Mouse (Mus musculus) thymus, adult 2 months (tissue): Measurements from ENCODE around the gene Tgm5. TPM values are rescaled to one million over a fixed set of nuclear protein-coding genes. Genes with fewer than 3 reads are reported as not detected.

Experiments
- DNase-seq: peaks from one replicate; pipeline ENCODE4 v3.0.0; 2021
- H3K27ac ChIP-seq: fragments of 200-500 bp; 2 replicates; pipeline ENCODE4 v1.5.1; 2012; ENCODE audit warnings: low read length, control low read depth; ENCODE audit not compliant: control insufficient read depth, insufficient read depth
- H3K27me3 ChIP-seq: fragments of 200-500 bp; 2 replicates; pipeline ENCODE4 v1.6.1; 2012; ENCODE audit warnings: mild to moderate bottlenecking, low read length, moderate library complexity, mixed read lengths; ENCODE audit not compliant: control insufficient read depth, insufficient read depth
- H3K36me3 ChIP-seq: fragments of 200-500 bp; 2 replicates; pipeline ENCODE4 v1.6.1; 2012; ENCODE audit warnings: mild to moderate bottlenecking, low read length, moderate library complexity; ENCODE audit not compliant: control insufficient read depth, insufficient read depth
- H3K4me1 ChIP-seq: fragments of 200-500 bp; replicated peaks from 2 replicates; pipeline ENCODE4 v1.6.1; 2012; ENCODE audit warnings: low read length; ENCODE audit not compliant: control insufficient read depth, insufficient read depth
- H3K4me3 ChIP-seq: fragments of 200-500 bp; 2 replicates; pipeline ENCODE4 v1.5.1; 2012; ENCODE audit warnings: mild to moderate bottlenecking, low read length, control low read depth, moderate library complexity; ENCODE audit not compliant: control insufficient read depth, insufficient read depth
- CTCF ChIP-seq: fragments of 200-500 bp; IDR thresholded peaks from 2 replicates; pipeline ENCODE4 v1.5.1; 2012; ENCODE audit warnings: mild to moderate bottlenecking, control low read depth, low read length, moderate library complexity, borderline replicate concordance; ENCODE audit not compliant: control insufficient read depth, poor library complexity, insufficient read depth; ENCODE audit errors: extremely low read depth
- POLR2A ChIP-seq: fragments of 200-500 bp; IDR thresholded peaks from 2 replicates; pipeline ENCODE4 v1.6.1; 2012; ENCODE audit warnings: mild to moderate bottlenecking, low read length, control low read depth, moderate library complexity; ENCODE audit not compliant: control insufficient read depth, poor library complexity, insufficient read depth; ENCODE audit errors: extremely low read depth
- WGBS: fragments of 180-500 bp; shearing (Covaris S2); methylation state at CpG from one replicate; pipeline ENCODE4 v1.1.7; 2018; 5-methylcytosine and 5-hydroxymethylcytosine counted together
- polyA plus RNA-seq: library from polyadenylated mRNA; depleted of rRNA; stranded (reverse); fragments of >200 nt; gene quantifications from 2 replicates; pipeline ENCODE4 v1.2.3, GENCODE M21; 2012

Gene Tgm5
- polyA plus RNA-seq, 1 experiment: 0.49 TPM

- H3K4me1 ChIP-seq: no peaks in the 10 kb centered on the region
- no peak overlapping the region for H3K27ac ChIP-seq
- no peaks in the 10 kb centered on the region for H3K27me3 ChIP-seq
- no peak overlapping the region for H3K4me3 ChIP-seq
- no peaks in the 10 kb centered on the region for H3K36me3 ChIP-seq
- DNase-seq: no peak
- TF ChIP-seq CTCF (no peak), POLR2A (no peak)
- WGBS: 95% methylated on average over 6 of the region's 6 CpGs
Measured at GRCm38 (mm10) chr2:121071871-121072270, 13.8 kb downstream of the Tgm5 start.

DNA sequence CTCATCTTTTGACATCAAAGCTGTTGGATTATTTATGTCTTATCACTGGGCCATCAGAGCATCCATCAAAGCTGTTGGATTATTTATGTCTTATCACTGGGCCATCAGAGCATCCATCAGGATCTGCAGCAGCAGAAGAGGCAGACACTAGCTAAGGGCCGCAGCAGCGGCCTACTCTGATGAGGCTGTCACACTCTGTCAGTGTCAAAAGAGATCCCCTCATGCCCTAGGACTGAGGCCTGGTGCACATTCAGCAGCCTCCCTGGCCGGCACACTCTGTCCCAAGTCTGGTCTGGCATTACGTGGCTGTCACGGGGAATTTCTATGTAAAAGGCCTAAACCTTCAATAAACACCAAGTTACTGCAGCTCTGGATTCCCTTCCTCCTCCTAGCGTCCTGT, 16.1 kb downstream of the Tgm5 start:
- DNase-seq: no peak
- TF ChIP-seq POLR2A (no peak), CTCF (no peak)
- no peaks in the 10 kb centered on the region for H3K27me3 ChIP-seq
- H3K4me1 ChIP-seq: no peaks in the 10 kb centered on the region
- WGBS: 96% methylated on average over 6 of the region's 6 CpGs
- no peaks in the 10 kb centered on the region for H3K36me3 ChIP-seq
- no peak overlapping the region for H3K4me3 ChIP-seq
- H3K27ac ChIP-seq: no peak overlapping the region

DNA sequence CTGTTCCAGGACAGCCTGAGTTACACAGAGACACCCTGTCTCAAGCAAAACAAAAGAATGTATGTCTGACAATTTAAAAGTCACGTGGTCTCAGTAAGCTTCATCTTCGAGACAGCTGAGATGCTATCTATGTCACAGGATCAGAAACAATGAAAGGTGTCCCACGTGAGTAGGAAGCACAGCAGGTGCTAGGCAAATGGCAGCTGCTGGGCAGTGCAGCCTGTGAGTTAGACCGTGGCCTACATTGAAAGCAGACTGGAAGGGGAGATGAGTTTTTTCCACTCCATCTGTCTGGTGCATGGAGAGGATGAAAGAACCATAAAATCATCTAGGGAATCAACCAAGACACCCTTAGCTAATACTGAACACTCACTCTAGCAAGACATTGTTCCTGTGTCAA, 18.5 kb downstream of the Tgm5 start:
- Histone ChIP-seq H3K27ac (no peak overlapping the region), H3K4me1 (no peaks in the 10 kb centered on the region), H3K4me3 (no peak overlapping the region), H3K27me3 (no peaks in the 10 kb centered on the region), H3K36me3 (no peaks in the 10 kb centered on the region)
- TF ChIP-seq CTCF (no peak), POLR2A (no peak)
- 39% methylated on average over 4 of the region's 4 CpGs for WGBS
- DNase-seq: peak; percentile 13

- no peak for TF ChIP-seq POLR2A
- TF ChIP-seq CTCF: no peak
- Histone ChIP-seq H3K27me3 (no peaks in the 10 kb centered on the region), H3K4me3 (no peak overlapping the region), H3K36me3 (no peaks in the 10 kb centered on the region), H3K4me1 (no peaks in the 10 kb centered on the region), H3K27ac (no peak overlapping the region)
- DNase-seq: no peak
- 95% methylated on average over 2 of the region's 2 CpGs for WGBS
Measured at GRCm38 (mm10) chr2:121061315-121061714, 24.3 kb downstream of the Tgm5 start.

GRCm38 (mm10) chr2:121057997-121058396, 27.6 kb downstream of the Tgm5 start:
- Histone ChIP-seq H3K27me3 (no peaks in the 10 kb centered on the region), H3K36me3 (no peaks in the 10 kb centered on the region), H3K4me1 (no peaks in the 10 kb centered on the region), H3K27ac (no peak overlapping the region), H3K4me3 (no peak overlapping the region)
- 91% methylated on average over 6 of the region's 6 CpGs for WGBS
- TF ChIP-seq CTCF: no peak
- TF ChIP-seq POLR2A: no peak
- no peak for DNase-seq

DNA sequence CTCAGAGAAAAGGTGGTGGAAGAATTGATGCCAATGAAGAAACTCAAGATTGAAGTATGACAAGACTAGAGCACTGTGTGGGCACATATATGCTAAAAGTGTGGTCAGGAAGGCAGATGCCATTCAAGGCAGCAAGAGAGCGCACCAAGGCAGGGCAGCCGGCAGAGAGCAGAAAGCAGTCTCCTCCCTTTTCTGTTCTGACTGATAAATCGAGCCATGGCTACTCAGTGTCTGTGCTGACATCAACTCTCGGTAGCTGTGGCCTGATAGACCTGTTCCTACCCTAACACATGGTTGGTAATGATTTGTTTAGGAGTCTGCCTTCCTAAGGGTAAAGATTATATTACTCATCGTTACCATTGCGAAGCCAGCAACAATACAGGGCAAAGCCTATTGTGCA, 29.7 kb downstream of the Tgm5 start:
- TF ChIP-seq CTCF (no peak), POLR2A (no peak)
- Histone ChIP-seq H3K27me3 (no peaks in the 10 kb centered on the region), H3K4me3 (no peak overlapping the region), H3K27ac (no peak overlapping the region), H3K36me3 (no peaks in the 10 kb centered on the region), H3K4me1 (no peaks in the 10 kb centered on the region)
- WGBS: 90% methylated on average over 6 of the region's 6 CpGs
- no peak for DNase-seq

- H3K4me1 ChIP-seq: no peaks in the 10 kb centered on the region
- no peak for TF ChIP-seq CTCF
- TF ChIP-seq POLR2A: no peak
- 74% methylated on average over 2 of the region's 2 CpGs for WGBS
- no peak overlapping the region for H3K4me3 ChIP-seq
- no peak for DNase-seq
- H3K36me3 ChIP-seq: no peaks in the 10 kb centered on the region
- no peak overlapping the region for H3K27ac ChIP-seq
- H3K27me3 ChIP-seq: no peaks in the 10 kb centered on the region
Measured at GRCm38 (mm10) chr2:121054060-121054459, 31.6 kb downstream of the Tgm5 start.
